9 mouse cellular contexts compared by ENCODE assay signal in the genomic region with DNA sequence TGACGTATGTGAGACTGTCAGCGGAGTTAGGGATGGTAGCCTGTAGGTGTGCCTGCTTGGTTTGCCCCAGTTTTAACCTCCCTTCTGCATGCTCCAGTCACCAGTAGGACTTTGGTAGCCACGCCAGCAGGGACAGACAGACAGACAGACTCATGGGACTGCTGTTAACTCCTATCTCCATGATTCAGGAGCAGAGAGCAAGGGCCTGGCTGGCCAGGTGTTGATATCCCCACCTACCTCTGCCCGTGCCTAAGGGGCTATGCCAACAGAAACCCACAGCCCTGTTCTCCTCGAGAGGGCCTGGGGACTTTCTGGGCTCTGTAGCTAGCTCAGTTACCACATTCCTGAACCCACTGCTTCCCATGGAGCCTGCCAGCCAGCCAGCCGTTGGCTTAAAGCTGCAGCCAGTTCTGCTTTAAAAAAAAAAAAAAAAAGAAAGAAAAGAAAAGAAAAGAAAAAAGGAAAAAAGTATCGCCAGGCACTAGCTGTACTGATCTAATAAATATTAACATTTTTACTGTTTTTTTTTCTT. TPM values are rescaled to one million over a fixed set of nuclear protein-coding genes. Genes with fewer than 3 reads are reported as not detected.
DNase-seq lines count a peak whose midpoint lies in the region; ATAC-seq and TF ChIP-seq lines count a peak whose summit lies in the region.
"Had no signal": no experiment of that assay in that cellular context is flagged by ENCODE, and none has a peak within 500 bp of the region (broad histone marks: within the 10 kb centered on the region; RNA-seq: fewer than 3 reads in every experiment).

No protein-coding gene starts in this region.

- H3K27me3 ChIP-seq in heart, embryonic 14.5 days (ENCODE audit: control insufficient read depth, insufficient read depth, low read length): no peaks in the 10 kb centered on the region
- H3K27me3 ChIP-seq in hindbrain, embryonic 10.5 days (ENCODE audit: insufficient read depth, poor library complexity, severe bottlenecking): peaks cover 7% of the 10 kb centered on the region; the same call in 1 of the 2 replicates
- no peaks in the 10 kb centered on the region for H3K27me3 ChIP-seq in midbrain, embryonic 13.5 days

- WGBS in heart, embryonic 14.5 days: 27% methylated on average over 7 of the region's 7 CpGs
- whole genome bisulfite sequencing in hindbrain, embryonic 10.5 days: 19% methylated on average over 7 of the region's 7 CpGs
- 17% methylated on average over 7 of the region's 7 CpGs for WGBS in midbrain, embryonic 13.5 days

- no peak for TF ChIP-seq POLR2A in brain, embryonic 14.5 days (IDR thresholded peaks at IDR 0.05; ENCODE audit: borderline replicate concordance, extremely low read depth, insufficient read depth, insufficient read length, poor library complexity, severe bottlenecking)

- H3K4me2 ChIP-seq in heart, embryonic 14.5 days (ENCODE audit: low read length): peak overlapping the region; percentile 27; the same call in 1 of the 2 replicates
- peak overlapping the region; percentile 56 for H3K4me2 ChIP-seq in midbrain, embryonic 13.5 days (replicated peaks)

- H3K27ac ChIP-seq in heart, embryonic 14.5 days (replicated peaks in 1 of 2; ENCODE audit: control insufficient read depth in 1 of 2, insufficient read depth in 1 of 2, low read depth in 2 of 2, low read length in 2 of 2): peak overlapping the region; percentile 68 to 79
- peak overlapping the region; percentile 93 for H3K27ac ChIP-seq in hindbrain, embryonic 10.5 days
- peak overlapping the region; percentile 98 for H3K27ac ChIP-seq in midbrain, embryonic 13.5 days

- peaks cover 4% of the 10 kb centered on the region for H3K36me3 ChIP-seq in heart, embryonic 14.5 days (ENCODE audit: control insufficient read depth, insufficient read depth, low read length)
- no peaks in the 10 kb centered on the region for H3K36me3 ChIP-seq in hindbrain, embryonic 10.5 days
- H3K36me3 ChIP-seq in midbrain, embryonic 13.5 days: no peaks in the 10 kb centered on the region

- H3K9ac ChIP-seq in heart, embryonic 14.5 days (ENCODE audit: low read length): peak overlapping the region; percentile 47
- peak overlapping the region; percentile 50 for H3K9ac ChIP-seq in midbrain, embryonic 13.5 days (replicated peaks)

- DNase-seq in heart, adult 9 months (ENCODE audit: low spot score in 2 of 2): no peak
- DNase-seq in brain, embryonic 14.5 days (ENCODE audit: low read depth): peak; percentile 44
- no peak for DNase-seq in hindbrain, embryonic 10.5 days (ENCODE audit: low spot score)
- no peak for DNase-seq in embryo, embryonic 10.5 days (ENCODE audit: low spot score)
- no peak for DNase-seq in thymus, postnatal 36 days
- DNase-seq in embryo, embryonic 11 days: no peak
- DNase-seq: layer of hippocampus, adult 9-11 months had no signal

- peaks cover 41 to 63% of the 10 kb centered on the region in 2 experiments for H3K4me1 ChIP-seq in heart, embryonic 14.5 days (ENCODE audit: control insufficient read depth in 2 of 2, insufficient read depth in 2 of 2, low read length in 2 of 2)
- peaks cover 90% of the 10 kb centered on the region for H3K4me1 ChIP-seq in hindbrain, embryonic 10.5 days (replicated peaks)
- H3K4me1 ChIP-seq in midbrain, embryonic 13.5 days (replicated peaks): peaks cover 56% of the 10 kb centered on the region

- TF ChIP-seq CTCF in brain, embryonic 14.5 days (IDR thresholded peaks at IDR 0.05; ENCODE audit: borderline replicate concordance, extremely low read depth, insufficient read depth, insufficient read length): no peak

- no peak overlapping the region for H3K4me3 ChIP-seq in heart, embryonic 14.5 days (ENCODE audit: control insufficient read depth in 1 of 2, insufficient read depth in 1 of 2, low read depth in 1 of 2, low read length in 2 of 2)
- peak overlapping the region; percentile 48; the same call in 1 of the 2 replicates for H3K4me3 ChIP-seq in hindbrain, embryonic 10.5 days
- H3K4me3 ChIP-seq in midbrain, embryonic 13.5 days (replicated peaks): no peak overlapping the region

- ATAC-seq in heart, embryonic 14.5 days (ENCODE audit: insufficient number of reproducible peaks, insufficient read depth, low FRiP score, low read depth): no peak
- no peak for ATAC-seq in midbrain, embryonic 13.5 days

- H3K9me3 ChIP-seq in heart, embryonic 14.5 days (ENCODE audit: control insufficient read depth, low read length): no peaks in the 10 kb centered on the region
- no peaks in the 10 kb centered on the region for H3K9me3 ChIP-seq in hindbrain, embryonic 10.5 days
- no peaks in the 10 kb centered on the region for H3K9me3 ChIP-seq in midbrain, embryonic 13.5 days

RNA-seq across cellular contexts. Expression of a gene that starts 12.9 kb away (rescaled TPM):
- polyA plus RNA-seq in heart, embryonic 14.5 days (2014; fragmentation: Nextera tagmentation; extraction: Ambion mirVana): 15.0 and 16.7 TPM in 2 replicates
- 14.2 and 30.5 TPM in 2 replicates for polyA plus RNA-seq in brain, embryonic 14.5 days (2012; rRNA removed)
- polyA plus RNA-seq in hindbrain, embryonic 10.5 days (2016; fragmentation: Nextera tagmentation; extraction: Ambion mirVana): 30.6 and 71.7 TPM in 2 replicates
- 32.5 and 40.4 TPM in 2 replicates for polyA plus RNA-seq in midbrain, embryonic 13.5 days (2015; fragmentation: Nextera tagmentation; extraction: Ambion mirVana)

RNA-seq across cellular contexts. Expression of a gene that starts 28.1 kb away (rescaled TPM):
- polyA plus RNA-seq in heart, embryonic 14.5 days (2014; fragmentation: Nextera tagmentation; extraction: Ambion mirVana): 70.9 and 79.2 TPM in 2 replicates
- 44.6 and 67.6 TPM in 2 replicates for polyA plus RNA-seq in brain, embryonic 14.5 days (2012; rRNA removed)
- polyA plus RNA-seq in hindbrain, embryonic 10.5 days (2016; fragmentation: Nextera tagmentation; extraction: Ambion mirVana): 61.4 and 62.3 TPM in 2 replicates
- 79.0 and 80.0 TPM in 2 replicates for polyA plus RNA-seq in midbrain, embryonic 13.5 days (2015; fragmentation: Nextera tagmentation; extraction: Ambion mirVana)

RNA-seq across cellular contexts. Expression of a gene that starts 28.3 kb away (rescaled TPM):
- 59.0 and 63.7 TPM in 2 replicates for polyA plus RNA-seq in heart, embryonic 14.5 days (2014; fragmentation: Nextera tagmentation; extraction: Ambion mirVana)
- 34.9 and 44.1 TPM in 2 replicates for polyA plus RNA-seq in brain, embryonic 14.5 days (2012; rRNA removed)
- polyA plus RNA-seq in hindbrain, embryonic 10.5 days (2016; fragmentation: Nextera tagmentation; extraction: Ambion mirVana): 93.4 and 96.9 TPM in 2 replicates
- 78.7 and 84.0 TPM in 2 replicates for polyA plus RNA-seq in midbrain, embryonic 13.5 days (2015; fragmentation: Nextera tagmentation; extraction: Ambion mirVana)

RNA-seq across cellular contexts. Expression of a gene that starts 37.3 kb away (rescaled TPM):
- 31.9 and 39.7 TPM in 2 replicates for polyA plus RNA-seq in heart, embryonic 14.5 days (2014; fragmentation: Nextera tagmentation; extraction: Ambion mirVana)
- polyA plus RNA-seq in brain, embryonic 14.5 days (2012; rRNA removed): 36.4 and 40.6 TPM in 2 replicates
- 25.6 and 27.5 TPM in 2 replicates for polyA plus RNA-seq in hindbrain, embryonic 10.5 days (2016; fragmentation: Nextera tagmentation; extraction: Ambion mirVana)
- polyA plus RNA-seq in midbrain, embryonic 13.5 days (2015; fragmentation: Nextera tagmentation; extraction: Ambion mirVana): 48.3 and 48.8 TPM in 2 replicates

RNA-seq across cellular contexts. Expression of a gene that starts 37.9 kb away (rescaled TPM):
- 566 and 569 TPM in 2 replicates for polyA plus RNA-seq in heart, embryonic 14.5 days (2014; fragmentation: Nextera tagmentation; extraction: Ambion mirVana)
- polyA plus RNA-seq in brain, embryonic 14.5 days (2012; rRNA removed): 599 and 784 TPM in 2 replicates
- polyA plus RNA-seq in hindbrain, embryonic 10.5 days (2016; fragmentation: Nextera tagmentation; extraction: Ambion mirVana): 818 and 839 TPM in 2 replicates
- polyA plus RNA-seq in midbrain, embryonic 13.5 days (2015; fragmentation: Nextera tagmentation; extraction: Ambion mirVana): 648 and 659 TPM in 2 replicates
